Mouse (Mus musculus) hindbrain, embryonic 13.5 days (tissue): ENCODE measurements around the gene Igsf6. TPM values are rescaled to one million over a fixed set of nuclear protein-coding genes. Genes with fewer than 3 reads are reported as not detected.
A peak's percentile ranks its signal among the peaks of the same experiment; 100 is the strongest.

Experiments used
- ATAC-seq: fragments of 200-750 bp; cut with Nextera tagmentation; 2 replicates; pipeline ENCODE4 v1.8.0; 2017; ENCODE audit warnings: moderate TSS enrichment; ENCODE audit not compliant: low FRiP score
- H3K27ac ChIP-seq: fragments of 300-500 bp; sonication (generic); 2 replicates; pipeline ENCODE4 v1.5.1; 2015; ENCODE audit warnings: inconsistent platforms, mild to moderate bottlenecking, moderate library complexity
- H3K27me3 ChIP-seq: fragments of 300-500 bp; sonication (generic); 2 replicates; pipeline ENCODE4 v1.6.1; 2015; ENCODE audit warnings: mild to moderate bottlenecking, inconsistent platforms
- H3K36me3 ChIP-seq: fragments of 300-500 bp; sonication (generic); 2 replicates; pipeline ENCODE4 v1.6.1; 2015; ENCODE audit warnings: mild to moderate bottlenecking, inconsistent platforms
- H3K4me1 ChIP-seq: fragments of 300-500 bp; sonication (generic); replicated peaks from 2 replicates; pipeline ENCODE4 v1.6.1; 2015; ENCODE audit warnings: inconsistent platforms
- H3K4me2 ChIP-seq: fragments of 300-500 bp; sonication (generic); 2 replicates; pipeline ENCODE4 v1.6.1; 2015; ENCODE audit warnings: inconsistent platforms, mild to moderate bottlenecking, moderate library complexity
- H3K4me3 ChIP-seq: fragments of 300-500 bp; sonication (generic); 2 replicates; pipeline ENCODE4 v1.5.1; 2015; ENCODE audit warnings: mild to moderate bottlenecking, inconsistent platforms
- H3K9ac ChIP-seq: fragments of 300-500 bp; sonication (generic); 2 replicates; pipeline ENCODE4 v1.6.1; 2015; ENCODE audit warnings: mild to moderate bottlenecking, inconsistent platforms
- H3K9me3 ChIP-seq: fragments of 300-500 bp; sonication (generic); 2 replicates; pipeline ENCODE4 v1.6.1; 2016; ENCODE audit warnings: inconsistent platforms
- WGBS: fragments of 180-500 bp; shearing (Covaris S2); methylation state at CpG from one replicate; pipeline ENCODE4 v1.1.7; 2015; 5-methylcytosine and 5-hydroxymethylcytosine counted together
- polyA plus RNA-seq: library from polyadenylated mRNA; unstranded; fragments of >200 nt; fragmentation: Nextera tagmentation; extraction: Ambion mirVana; gene quantifications from 2 replicates; pipeline ENCODE4 v1.2.1, GENCODE M21; 2015

The Igsf6 gene
- 1.2 and 1.3 TPM in 2 replicates for polyA plus RNA-seq

DNA sequence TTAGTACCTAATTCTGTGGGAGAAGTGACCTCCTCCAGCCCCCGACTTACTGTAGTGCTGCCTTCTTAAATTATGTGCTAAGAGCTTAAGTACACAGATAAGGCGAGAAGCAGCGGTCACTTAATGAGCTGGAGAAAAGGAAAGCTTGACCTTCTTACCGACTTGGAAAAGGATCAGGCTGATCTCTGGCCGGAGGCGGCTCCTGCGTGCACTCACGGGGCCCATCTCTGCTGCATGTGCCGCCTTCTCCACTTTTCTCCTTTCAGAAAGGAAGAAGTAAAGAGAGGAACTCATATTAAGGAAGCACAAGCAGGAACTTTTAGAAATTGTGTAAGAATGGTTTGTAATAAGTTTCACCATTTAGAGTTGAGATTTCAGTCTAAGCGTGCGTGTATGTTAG is at the start of gene Igsf6:
Gene Igsf6, minus strand, starts transcription at position 292 of the 400 bp plus-strand sequence.
- 88% methylated on average over 11 of the region's 11 CpGs for WGBS
- Histone ChIP-seq H3K27me3 (no peaks in the 10 kb centered on the region), H3K4me2 (no peak within 1 kb of the TSS), H3K4me3 (no peak within 1 kb of the TSS), H3K36me3 (peaks cover 44% of the 10 kb centered on the region), H3K27ac (no peak within 1 kb of the TSS), H3K4me1 (peaks cover 5% of the 10 kb centered on the region), H3K9ac (no peak within 1 kb of the TSS), H3K9me3 (no peaks in the 10 kb centered on the region)
- no peak for ATAC-seq

DNA sequence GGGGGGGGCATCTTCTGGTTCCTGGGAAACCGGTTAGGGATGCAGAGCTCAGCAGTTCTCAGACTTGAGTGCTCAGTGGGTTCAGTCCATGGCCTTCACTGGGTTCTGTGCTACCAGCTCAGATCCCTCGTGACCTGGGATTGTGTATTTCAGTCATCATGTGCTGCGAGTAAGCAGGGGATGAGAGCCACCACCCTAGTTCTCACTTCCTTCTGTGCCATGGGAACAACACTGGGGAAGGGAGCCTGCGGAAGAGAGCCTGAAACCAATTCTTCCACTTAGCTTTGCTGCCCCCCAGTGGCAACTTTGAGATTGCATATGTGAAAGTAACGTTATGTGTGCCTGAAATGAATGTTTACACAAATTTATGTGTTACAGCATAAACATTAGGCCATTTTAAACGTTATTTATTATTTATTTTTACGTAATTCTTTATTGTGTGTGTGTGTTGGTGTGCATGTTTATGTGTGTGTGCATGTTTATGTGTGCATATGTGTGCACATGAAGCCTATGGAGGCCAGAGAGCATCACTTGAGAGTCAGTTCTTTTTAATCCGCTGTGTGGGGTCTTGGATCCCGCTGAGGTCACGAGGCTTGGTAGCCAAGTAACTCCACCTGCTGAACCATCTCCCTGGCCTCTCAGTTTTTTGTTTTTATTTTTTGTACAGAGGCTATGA is 45.9 kb upstream of the Igsf6 start:
- no peak overlapping the region for H3K4me2 ChIP-seq
- no peaks in the 10 kb centered on the region for H3K27me3 ChIP-seq
- no peaks in the 10 kb centered on the region for H3K36me3 ChIP-seq
- H3K27ac ChIP-seq: no peak overlapping the region
- 14% methylated on average over 10 of the region's 10 CpGs for WGBS
- H3K9ac ChIP-seq: no peak overlapping the region
- no peaks in the 10 kb centered on the region for H3K9me3 ChIP-seq
- H3K4me1 ChIP-seq: peaks cover 4% of the 10 kb centered on the region; the same call in 1 of the 2 replicates
- no peak overlapping the region for H3K4me3 ChIP-seq
- ATAC-seq: peak; percentile 77

DNA sequence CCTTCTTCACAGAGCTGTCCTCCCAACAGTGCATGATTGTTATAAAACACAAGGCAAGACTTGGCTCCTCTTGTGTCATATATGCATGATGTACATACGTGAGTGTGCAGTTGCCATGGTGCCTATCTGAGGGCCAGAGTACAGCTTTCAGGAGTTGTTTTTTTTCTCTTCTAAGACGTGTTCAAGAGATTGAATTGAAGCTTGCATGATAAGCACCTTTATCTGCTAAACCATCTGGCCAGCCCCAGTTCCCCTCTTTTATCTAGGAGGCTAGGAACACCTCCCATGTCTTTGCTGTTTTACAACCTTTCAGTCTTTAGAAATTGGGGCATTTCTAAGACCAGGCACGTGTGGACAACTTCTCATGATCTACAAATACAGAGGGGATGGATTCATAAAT is 37.4 kb upstream of the Igsf6 start:
- no peaks in the 10 kb centered on the region for H3K9me3 ChIP-seq
- H3K4me1 ChIP-seq: no peaks in the 10 kb centered on the region
- no peak for ATAC-seq
- no peak overlapping the region for H3K27ac ChIP-seq
- no peak overlapping the region for H3K4me3 ChIP-seq
- H3K36me3 ChIP-seq: no peaks in the 10 kb centered on the region
- H3K4me2 ChIP-seq: no peak overlapping the region
- no peak overlapping the region for H3K9ac ChIP-seq
- 70% methylated on average over 3 of the region's 3 CpGs for WGBS
- no peaks in the 10 kb centered on the region for H3K27me3 ChIP-seq

DNA sequence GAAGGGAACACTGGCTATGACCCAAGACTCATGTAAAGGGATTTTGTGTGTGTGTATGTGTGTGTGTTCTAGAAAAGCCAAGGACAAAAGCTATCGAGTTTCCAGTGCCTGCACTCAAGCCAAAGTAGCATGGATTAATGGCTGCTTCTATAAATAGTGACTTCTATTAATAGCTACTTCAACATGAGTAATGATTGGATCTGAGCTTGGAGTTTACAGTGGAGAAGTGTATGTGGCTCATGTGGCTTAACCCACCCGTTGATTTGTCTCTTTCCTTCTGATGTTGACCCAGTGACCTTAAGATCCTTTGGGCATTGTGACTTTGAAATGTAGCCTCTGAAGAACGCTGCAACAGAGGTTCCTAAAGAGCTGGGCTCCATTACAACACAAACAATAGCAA is 36.9 kb upstream of the Igsf6 start:
- WGBS: 43% methylated on average over 3 of the region's 3 CpGs

DNA sequence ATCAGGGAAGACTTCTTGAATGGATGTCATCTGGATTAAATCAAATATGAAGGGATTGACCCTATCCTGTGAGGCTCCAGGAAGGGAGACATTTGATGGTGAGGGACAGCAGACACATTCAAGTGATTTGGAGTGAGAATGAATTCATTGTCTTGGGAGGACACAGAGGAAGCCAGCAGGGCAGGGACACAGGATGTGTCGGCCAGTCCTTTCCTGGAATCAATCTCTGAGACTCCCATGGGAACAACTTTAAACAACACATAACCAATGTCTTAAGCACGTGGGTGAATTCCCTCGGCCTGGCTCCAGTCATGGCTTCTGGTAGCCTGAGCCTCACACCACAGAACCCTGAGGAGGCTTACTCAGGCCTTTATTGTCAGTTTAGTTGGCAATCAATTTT is 33.5 kb upstream of the Igsf6 start:
- no peaks in the 10 kb centered on the region for H3K4me1 ChIP-seq
- no peak overlapping the region for H3K4me3 ChIP-seq
- WGBS: 62% methylated on average over 3 of the region's 3 CpGs
- H3K9me3 ChIP-seq: no peaks in the 10 kb centered on the region
- no peak overlapping the region for H3K9ac ChIP-seq
- H3K27me3 ChIP-seq: no peaks in the 10 kb centered on the region
- no peak overlapping the region for H3K27ac ChIP-seq
- no peak overlapping the region for H3K4me2 ChIP-seq
- H3K36me3 ChIP-seq: no peaks in the 10 kb centered on the region
- no peak for ATAC-seq

More for the DNA sequence above, 36.9 kb upstream of the Igsf6 start:
- Histone ChIP-seq H3K9me3 (no peaks in the 10 kb centered on the region), H3K4me2 (no peak overlapping the region), H3K9ac (no peak overlapping the region), H3K4me1 (no peaks in the 10 kb centered on the region), H3K27me3 (no peaks in the 10 kb centered on the region), H3K27ac (no peak overlapping the region), H3K4me3 (no peak overlapping the region), H3K36me3 (no peaks in the 10 kb centered on the region)
- ATAC-seq: no peak

DNA sequence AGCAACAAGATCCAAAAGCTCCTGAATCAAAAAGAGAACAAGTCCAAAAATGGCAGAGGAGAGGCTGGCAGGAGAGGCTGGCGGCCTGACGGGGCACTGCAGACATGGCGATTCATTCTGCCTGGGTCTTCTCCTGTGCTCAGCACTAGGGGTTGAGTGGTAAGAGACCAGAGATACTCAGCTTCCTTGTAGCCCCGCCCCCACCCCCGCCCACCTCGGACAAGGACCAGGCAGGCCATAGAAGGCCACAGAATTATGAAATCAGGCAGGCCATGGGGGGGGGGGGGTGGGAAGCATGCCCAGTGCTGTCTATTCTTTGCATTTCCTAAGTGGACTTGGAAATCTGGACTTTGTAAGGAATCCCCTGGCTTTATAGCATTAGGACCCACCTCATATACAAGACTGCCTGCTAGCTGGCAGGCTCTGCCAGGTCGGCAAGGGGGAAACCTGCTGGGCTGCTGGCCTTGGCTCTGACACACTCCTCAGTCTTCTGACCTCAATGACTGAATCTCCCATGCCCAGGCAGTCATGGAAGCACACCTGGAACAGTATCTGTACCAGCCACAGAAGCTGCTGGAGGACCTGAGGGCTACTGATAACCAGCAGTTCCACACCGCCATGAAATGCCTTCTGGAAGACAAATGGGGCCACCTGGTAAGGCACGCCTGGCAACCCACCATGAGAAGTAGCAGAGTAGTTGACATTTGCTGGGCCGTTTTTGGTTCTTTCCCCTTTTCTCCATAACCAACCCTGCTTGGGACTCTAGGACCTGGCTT is 24.4 kb upstream of the Igsf6 start:
- no peak overlapping the region for H3K4me2 ChIP-seq
- H3K27me3 ChIP-seq: no peaks in the 10 kb centered on the region
- H3K27ac ChIP-seq: no peak overlapping the region
- 74% methylated on average over 10 of the region's 10 CpGs for WGBS
- no peak overlapping the region for H3K4me3 ChIP-seq
- H3K9me3 ChIP-seq: no peaks in the 10 kb centered on the region
- no peak for ATAC-seq
- H3K4me1 ChIP-seq: no peaks in the 10 kb centered on the region
- H3K9ac ChIP-seq: no peak overlapping the region
- no peaks in the 10 kb centered on the region for H3K36me3 ChIP-seq

DNA sequence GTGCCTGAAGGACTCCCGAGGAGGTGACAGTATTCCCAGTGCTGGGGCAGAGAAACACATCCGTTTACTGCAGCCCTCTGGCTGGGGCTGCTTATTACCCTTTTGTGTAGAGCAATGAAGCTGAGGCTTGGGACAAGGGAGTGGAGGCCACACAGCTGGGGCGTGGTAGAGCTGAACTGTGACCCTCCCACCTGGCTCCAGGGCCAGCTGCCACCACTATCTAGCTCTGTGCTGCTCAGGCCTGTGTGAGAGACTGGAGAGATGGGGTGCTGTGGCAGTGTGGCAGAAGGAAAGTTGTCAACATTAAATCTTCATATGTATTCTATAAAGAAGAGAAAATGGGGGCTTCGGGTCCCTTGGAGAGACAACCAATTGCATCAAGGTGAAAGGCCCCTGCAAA is 18.7 kb upstream of the Igsf6 start:
- no peak overlapping the region for H3K4me2 ChIP-seq
- no peak overlapping the region for H3K27ac ChIP-seq
- no peaks in the 10 kb centered on the region for H3K9me3 ChIP-seq
- ATAC-seq: no peak
- H3K4me1 ChIP-seq: no peaks in the 10 kb centered on the region
- 76% methylated on average over 4 of the region's 4 CpGs for WGBS
- no peak overlapping the region for H3K9ac ChIP-seq
- no peaks in the 10 kb centered on the region for H3K36me3 ChIP-seq
- no peaks in the 10 kb centered on the region for H3K27me3 ChIP-seq
- H3K4me3 ChIP-seq: no peak overlapping the region

GRCm38 (mm10) chr7:121090748-121091147 is 16.4 kb upstream of the Igsf6 start:
- H3K9ac ChIP-seq: no peak overlapping the region
- WGBS: 97% methylated on average over 7 of the region's 7 CpGs
- H3K36me3 ChIP-seq: no peaks in the 10 kb centered on the region
- H3K4me1 ChIP-seq: peaks cover 11% of the 10 kb centered on the region
- no peaks in the 10 kb centered on the region for H3K9me3 ChIP-seq
- H3K27me3 ChIP-seq: no peaks in the 10 kb centered on the region
- H3K27ac ChIP-seq: no peak overlapping the region
- no peak overlapping the region for H3K4me3 ChIP-seq
- no peak overlapping the region for H3K4me2 ChIP-seq
- ATAC-seq: no peak

- Histone ChIP-seq H3K4me1 (peaks cover 19% of the 10 kb centered on the region), H3K4me3 (no peak overlapping the region), H3K9me3 (no peaks in the 10 kb centered on the region), H3K36me3 (no peaks in the 10 kb centered on the region), H3K27ac (no peak overlapping the region), H3K4me2 (no peak overlapping the region), H3K27me3 (no peaks in the 10 kb centered on the region), H3K9ac (no peak overlapping the region)
- no peak for ATAC-seq
- WGBS: 75% methylated on average over 5 of the region's 5 CpGs
Observed at GRCm38 (mm10) chr7:121088745-121089144, 14.4 kb upstream of the Igsf6 start.

- WGBS: 25% methylated on average over 4 of the region's 4 CpGs
- 0 out of 2 replicates have a peak, but pooled peaks cover 2% of the 10 kb centered on the region for H3K36me3 ChIP-seq
Observed at GRCm38 (mm10) chr7:121085500-121085899, 11.1 kb upstream of the Igsf6 start.

DNA sequence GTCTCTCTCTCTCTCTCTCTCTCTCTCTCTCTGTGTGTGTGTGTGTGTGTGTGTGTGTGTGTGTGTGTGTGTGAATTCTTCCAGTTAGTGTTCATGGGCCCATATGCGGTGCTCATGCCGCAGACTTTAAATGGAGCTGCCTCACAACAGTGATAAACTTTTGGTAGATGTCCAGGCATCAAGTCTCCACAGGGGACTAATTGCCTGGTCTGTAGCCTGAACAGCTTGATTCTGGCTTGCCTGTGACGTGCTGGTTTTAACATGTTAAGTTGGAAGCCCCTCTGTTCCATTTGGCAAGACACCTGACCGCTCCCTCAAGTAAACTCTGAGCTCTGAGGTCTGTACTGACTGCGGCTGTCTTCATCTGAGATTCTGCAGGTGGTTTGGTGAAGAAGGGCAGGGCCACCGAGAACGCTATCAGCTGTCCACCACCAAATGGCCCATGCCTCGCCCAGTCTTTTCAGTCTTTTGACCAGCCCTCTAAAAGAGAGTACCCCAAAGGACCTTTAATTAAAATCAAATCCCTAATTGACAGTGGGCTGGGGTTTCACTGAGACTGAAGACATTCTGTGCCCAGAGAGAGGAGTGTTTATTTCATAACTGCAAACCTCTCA is 10.6 kb upstream of the Igsf6 start:
- H3K27me3 ChIP-seq: no peaks in the 10 kb centered on the region
- no peaks in the 10 kb centered on the region for H3K9me3 ChIP-seq
- peaks cover 30% of the 10 kb centered on the region for H3K4me1 ChIP-seq
- ATAC-seq: no peak
- H3K27ac ChIP-seq: no peak overlapping the region
- H3K36me3 ChIP-seq: 0 out of 2 replicates have a peak, but pooled peaks cover 3% of the 10 kb centered on the region
- no peak overlapping the region for H3K4me2 ChIP-seq
- no peak overlapping the region for H3K4me3 ChIP-seq
- no peak overlapping the region for H3K9ac ChIP-seq
- 65% methylated on average over 8 of the region's 8 CpGs for WGBS

More at GRCm38 (mm10) chr7:121085500-121085899, 11.1 kb upstream of the Igsf6 start:
- Histone ChIP-seq H3K4me3 (no peak overlapping the region), H3K27me3 (no peaks in the 10 kb centered on the region), H3K4me1 (peaks cover 30% of the 10 kb centered on the region), H3K27ac (0 out of 2 replicates have a peak overlapping the region, but pooled peaks have one; percentile 23), H3K4me2 (no peak overlapping the region), H3K9ac (0 out of 2 replicates have a peak overlapping the region, but pooled peaks have one; percentile 35), H3K9me3 (no peaks in the 10 kb centered on the region)
- no peak for ATAC-seq

DNA sequence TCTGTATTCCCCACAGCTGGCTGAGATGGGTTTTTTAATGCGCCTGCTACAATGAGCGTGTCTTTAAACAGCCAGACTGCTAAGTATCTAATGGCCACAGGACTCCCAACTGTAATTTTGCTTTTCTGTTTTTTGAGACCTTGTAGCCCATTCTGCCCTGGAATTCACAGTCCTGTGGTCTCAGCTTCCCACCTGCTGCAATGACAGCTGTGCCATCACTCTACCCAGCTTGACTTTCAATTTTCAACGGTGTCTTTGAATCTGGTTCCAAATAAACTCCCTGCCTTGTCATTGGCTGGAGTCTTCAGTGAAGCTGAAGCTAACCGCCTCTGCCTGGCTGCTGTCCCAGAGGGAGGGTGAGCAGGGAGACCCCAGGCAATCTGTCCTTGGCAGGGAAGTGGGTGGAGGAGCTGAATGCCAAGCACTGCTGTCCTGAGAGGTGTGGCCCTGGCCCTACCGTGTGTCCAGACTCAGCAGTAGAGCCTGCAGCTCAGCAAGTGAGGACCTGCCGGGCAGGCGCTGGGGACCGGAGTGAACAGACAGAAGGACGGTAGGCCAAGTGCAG is 8.7 kb upstream of the Igsf6 start:
- WGBS: 64% methylated on average over 9 of the region's 9 CpGs
- H3K36me3 ChIP-seq: 0 out of 2 replicates have a peak, but pooled peaks cover 9% of the 10 kb centered on the region
- peak; percentile 50; the same call in 1 of the 2 replicates for ATAC-seq
- no peak overlapping the region for H3K4me2 ChIP-seq
- H3K4me1 ChIP-seq: peaks cover 33% of the 10 kb centered on the region
- H3K9me3 ChIP-seq: no peaks in the 10 kb centered on the region
- H3K27ac ChIP-seq: peak overlapping the region; percentile 20; the same call in 1 of the 2 replicates
- no peaks in the 10 kb centered on the region for H3K27me3 ChIP-seq
- no peak overlapping the region for H3K4me3 ChIP-seq
- H3K9ac ChIP-seq: no peak overlapping the region
